Comparison of ENCODE assay signal across 7 mouse cellular contexts in the genomic region with DNA sequence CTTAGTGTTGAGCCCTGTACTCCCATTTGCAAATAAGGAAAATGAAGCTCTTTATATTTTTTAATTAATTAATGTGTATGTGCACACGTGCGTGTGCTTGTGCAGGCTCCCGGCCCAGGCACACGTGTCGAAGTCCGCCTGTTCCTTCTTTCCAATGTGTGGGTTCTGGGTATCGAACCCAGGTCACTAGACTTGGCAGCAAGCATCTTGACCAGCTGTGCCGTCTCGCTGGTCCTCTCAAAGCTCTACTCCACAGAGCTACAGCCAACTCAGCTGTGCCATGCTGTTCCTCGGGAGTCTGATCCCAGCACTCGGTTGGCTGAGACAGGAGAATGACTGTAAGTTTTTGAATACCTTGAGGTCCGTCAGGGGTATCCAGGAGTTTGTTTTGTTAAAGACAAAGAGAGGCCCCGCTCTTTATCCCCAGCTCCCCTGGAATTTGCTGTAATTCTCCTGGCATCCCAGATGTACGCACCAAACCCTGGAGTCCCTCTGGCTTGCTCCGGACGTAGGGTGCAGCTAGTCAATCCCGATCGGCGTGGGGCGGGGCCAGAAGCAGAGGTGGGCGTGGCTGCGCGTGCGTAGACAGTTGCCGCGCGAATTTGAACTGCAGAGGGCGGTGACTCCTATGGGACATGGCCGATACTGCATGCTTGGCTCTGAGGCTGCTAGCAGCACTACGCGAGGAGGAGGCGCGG. TPM values are rescaled to one million over a fixed set of nuclear protein-coding genes. Genes with fewer than 3 reads are reported as not detected.
DNase-seq lines count a peak whose midpoint lies in the region; ATAC-seq lines count a peak whose summit lies in the region.

Gene Ankle1, plus strand, starts transcription at position 610 of the 698 bp plus-strand sequence.

- H3K27ac ChIP-seq in intestine, embryonic 15.5 days: peak within 1 kb of the TSS; percentile 60; the same call in 1 of the 2 replicates
- peak within 1 kb of the TSS; percentile 92 for H3K27ac ChIP-seq in midbrain, embryonic 10.5 days (replicated peaks)

- peak within 1 kb of the TSS; percentile 80 for H3K4me2 ChIP-seq in intestine, embryonic 15.5 days (replicated peaks)

- peaks cover 34% of the 10 kb centered on the region for H3K4me1 ChIP-seq in intestine, embryonic 15.5 days (replicated peaks)
- peaks cover 33% of the 10 kb centered on the region for H3K4me1 ChIP-seq in midbrain, embryonic 10.5 days

- 15% methylated on average over 33 of the region's 33 CpGs for WGBS in intestine, embryonic 15.5 days
- WGBS in midbrain, embryonic 10.5 days: 18% methylated on average over 33 of the region's 33 CpGs

- H3K4me3 ChIP-seq in intestine, embryonic 15.5 days (replicated peaks): peak within 1 kb of the TSS; percentile 55
- H3K4me3 ChIP-seq in midbrain, embryonic 10.5 days: peak within 1 kb of the TSS; percentile 93

- intact Hi-C loops in left cerebral cortex, postnatal 25 days (cut with DNase I): no loop called here

- ATAC-seq in intestine, embryonic 15.5 days: peak; percentile 91

- DNase-seq in adrenal gland, adult (ENCODE audit: inconsistent age in 2 of 2, low spot score in 1 of 2): peak; percentile 96 to 100
- peak; percentile 97 for DNase-seq in embryo, embryonic 10.5 days (ENCODE audit: low spot score)
- peak; percentile 90 for DNase-seq in gastrocnemius, postnatal 25 days
- peak; percentile 90 to 95 for DNase-seq in left cerebral cortex, postnatal 25 days (ENCODE audit: low spot score in 2 of 2)
- DNase-seq in midbrain, embryonic 10.5 days (ENCODE audit: low spot score): peak; percentile 97
- DNase-seq in right cerebral cortex, postnatal 4 days: peak; percentile 96

- peaks cover 19% of the 10 kb centered on the region for H3K36me3 ChIP-seq in intestine, embryonic 15.5 days
- peaks cover 52% of the 10 kb centered on the region for H3K36me3 ChIP-seq in midbrain, embryonic 10.5 days

- peak within 1 kb of the TSS; percentile 60 for H3K9ac ChIP-seq in intestine, embryonic 15.5 days

- no peaks in the 10 kb centered on the region for H3K27me3 ChIP-seq in intestine, embryonic 15.5 days (replicated peaks)
- no peaks in the 10 kb centered on the region for H3K27me3 ChIP-seq in midbrain, embryonic 10.5 days (ENCODE audit: low read depth, poor library complexity, severe bottlenecking)

- no peaks in the 10 kb centered on the region for H3K9me3 ChIP-seq in intestine, embryonic 15.5 days
- H3K9me3 ChIP-seq in midbrain, embryonic 10.5 days (replicated peaks): no peaks in the 10 kb centered on the region

RNA-seq across cellular contexts. Expression of gene Ankle1, which starts in this region (rescaled TPM):
- total RNA-seq in gastrocnemius, postnatal 25 days (2021): under 1 TPM; 0.20 to 0.29 TPM
- polyA plus RNA-seq in intestine, embryonic 15.5 days (2015; fragmentation: Nextera tagmentation; extraction: Ambion mirVana): 31.6 and 41.6 TPM in 2 replicates
- total RNA-seq in left cerebral cortex, postnatal 25 days (2021): under 1 TPM; 0.28 to 0.41 TPM
- polyA plus RNA-seq in midbrain, embryonic 10.5 days (2016; fragmentation: Nextera tagmentation; extraction: Ambion mirVana): 49.6 and 51.6 TPM in 2 replicates

Comparison
In these comparisons a context has a peak if more than half of its experiments do, and no peak if none do; other contexts are left out.
1. Peak in every context shown above with its lines: DNase-seq, ATAC-seq, H3K4me3 ChIP-seq and H3K27ac ChIP-seq.
2. Peak in DNase-seq in gastrocnemius, postnatal 25 days; RNA of the gene not detected or under 1 TPM.
3. Peak in DNase-seq in left cerebral cortex, postnatal 25 days; RNA of the gene not detected or under 1 TPM.